Mouse (Mus musculus): ENCODE data around the gene Ubqln1.
"Not testable (repeated sequence)": the region's sequence is repeated elsewhere in the genome, so short reads cannot be mapped to it uniquely, and the experiment has no call there.

Ubqln1 gene

GRCm38 (mm10) chr13:58156031-58156430 is 59.4 kb downstream of the Ubqln1 start:
- no peak for ATAC-seq (ENCODE audit: low TSS enrichment)

GRCm38 (mm10) chr13:58150442-58150841 is 65.0 kb downstream of the Ubqln1 start:
- no peak for ATAC-seq (ENCODE audit: low TSS enrichment)

- no peak for ATAC-seq (ENCODE audit: low TSS enrichment)
These were observed 65.8 kb downstream of the Ubqln1 start for GRCm38 (mm10) chr13:58149629-58150028.

- no peak for ATAC-seq (ENCODE audit: low TSS enrichment)
These were observed 66.4 kb downstream of the Ubqln1 start for GRCm38 (mm10) chr13:58149033-58149558.

- peak; percentile 99 for ATAC-seq (ENCODE audit: low TSS enrichment)
These were observed 67.1 kb downstream of the Ubqln1 start for GRCm38 (mm10) chr13:58148256-58148831.

GRCm38 (mm10) chr13:58147760-58148159 is 67.7 kb downstream of the Ubqln1 start:
- ATAC-seq (ENCODE audit: low TSS enrichment): no peak

- ATAC-seq (ENCODE audit: low TSS enrichment): not testable (repeated sequence)
These were observed 68.8 kb downstream of the Ubqln1 start for GRCm38 (mm10) chr13:58146603-58147002.

- no peak for ATAC-seq (ENCODE audit: low TSS enrichment)
These were observed 83.8 kb downstream of the Ubqln1 start for GRCm38 (mm10) chr13:58131692-58132091.

- ATAC-seq (ENCODE audit: low TSS enrichment): no peak
These were observed 85.7 kb downstream of the Ubqln1 start for GRCm38 (mm10) chr13:58129687-58130246.

- ATAC-seq (ENCODE audit: low TSS enrichment): peak; percentile 92
These were observed 86.4 kb downstream of the Ubqln1 start for GRCm38 (mm10) chr13:58128768-58129671.

GRCm38 (mm10) chr13:58128396-58128767 is 87.1 kb downstream of the Ubqln1 start, which contains the start of gene Hnrnpa0:
Gene Hnrnpa0 (minus strand): TSS chr13:58128556.
- peak; percentile 71 for ATAC-seq (ENCODE audit: low TSS enrichment)

GRCm38 (mm10) chr13:58127766-58128361 is 87.6 kb downstream of the Ubqln1 start:
- peak; percentile 36 for ATAC-seq (ENCODE audit: low TSS enrichment)

- 0 out of 2 replicates have a peak, but pooled peaks have one; percentile 1 for ATAC-seq (ENCODE audit: low TSS enrichment)
These were observed 88.3 kb downstream of the Ubqln1 start for GRCm38 (mm10) chr13:58126862-58127765.

Data from frontal cortex, adult (tissue).